Mouse (Mus musculus) splenic B cell, adult 2 months (primary cell): ENCODE measurements around the gene Eci2.
"Not testable (repeated sequence)": the region's sequence is repeated elsewhere in the genome, so short reads cannot be mapped to it uniquely, and the experiment has no call there.

Experiments
- DNase-seq: peaks from one replicate; pipeline ENCODE4 v3.0.0-alpha.2; 2011; ENCODE audit warnings: low read depth, low spot score
- H3K27me3 ChIP-seq: 2 replicates; pipeline ENCODE4 v1.6.1; 2012; ENCODE audit warnings: mild to moderate bottlenecking, low read length, moderate library complexity, mixed read lengths; ENCODE audit not compliant: control insufficient read depth, poor library complexity, insufficient read depth, severe bottlenecking
- H3K36me3 ChIP-seq: 2 replicates; pipeline ENCODE4 v1.6.1; 2012; ENCODE audit warnings: mild to moderate bottlenecking, low read length, moderate library complexity, mixed read lengths; ENCODE audit not compliant: control insufficient read depth, poor library complexity, insufficient read depth, severe bottlenecking

Eci2 gene

DNA sequence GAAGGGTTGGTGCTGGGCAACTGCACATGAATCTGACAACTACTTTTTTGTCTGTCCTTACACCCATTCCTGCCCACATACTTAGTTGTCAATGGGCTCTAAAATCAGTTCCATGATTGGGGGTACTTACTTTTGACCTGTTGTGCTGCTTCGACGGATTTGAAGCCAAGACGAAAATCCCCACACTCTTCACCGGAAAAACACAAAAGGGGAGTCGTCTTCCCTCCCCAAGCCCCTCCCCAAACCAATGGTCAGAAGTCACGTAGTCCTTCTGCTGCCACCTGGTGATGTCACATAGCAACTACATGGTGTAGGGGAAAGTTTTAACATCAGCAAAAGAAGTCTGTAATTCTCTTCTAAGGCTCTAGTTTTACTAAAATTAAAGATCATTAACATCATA is at the start of gene Eci2:
TSS of gene Eci2 (minus strand) at position 218 of the 400 bp plus-strand sequence.
- Histone ChIP-seq H3K36me3 (no peaks in the 10 kb centered on the region), H3K27me3 (no peaks in the 10 kb centered on the region)
- peak; percentile 60 for DNase-seq

DNA sequence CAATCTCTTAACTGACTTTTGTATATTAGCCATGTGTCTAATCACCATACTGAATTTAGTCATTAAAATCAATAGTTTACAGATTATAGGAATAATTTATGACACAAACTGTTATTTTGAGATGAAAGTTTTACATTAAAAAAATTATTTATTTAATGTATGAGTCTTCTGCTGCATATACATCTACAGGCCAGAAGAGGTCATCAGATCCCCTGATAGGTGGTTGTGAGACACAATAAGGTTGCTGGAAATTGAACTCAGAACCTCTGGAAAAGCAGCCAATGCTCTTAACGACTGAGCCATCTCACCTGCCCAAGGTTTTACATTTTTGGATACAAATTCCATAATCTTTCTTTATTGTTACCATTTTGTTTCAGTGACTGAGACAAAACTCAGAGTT is 48.0 kb upstream of the Eci2 start:
- Histone ChIP-seq H3K36me3 (no peaks in the 10 kb centered on the region), H3K27me3 (no peaks in the 10 kb centered on the region)
- DNase-seq: peak; percentile 41

GRCm38 (mm10) chr13:35070485-35071472 is 43.9 kb upstream of the Eci2 start:
- no peak for DNase-seq
- Histone ChIP-seq H3K36me3 (no peaks in the 10 kb centered on the region), H3K27me3 (no peaks in the 10 kb centered on the region)

- H3K36me3 ChIP-seq: no peaks in the 10 kb centered on the region
- H3K27me3 ChIP-seq: no peaks in the 10 kb centered on the region
- DNase-seq: no peak
Observed at GRCm38 (mm10) chr13:35067084-35067483, 40.2 kb upstream of the Eci2 start.

DNA sequence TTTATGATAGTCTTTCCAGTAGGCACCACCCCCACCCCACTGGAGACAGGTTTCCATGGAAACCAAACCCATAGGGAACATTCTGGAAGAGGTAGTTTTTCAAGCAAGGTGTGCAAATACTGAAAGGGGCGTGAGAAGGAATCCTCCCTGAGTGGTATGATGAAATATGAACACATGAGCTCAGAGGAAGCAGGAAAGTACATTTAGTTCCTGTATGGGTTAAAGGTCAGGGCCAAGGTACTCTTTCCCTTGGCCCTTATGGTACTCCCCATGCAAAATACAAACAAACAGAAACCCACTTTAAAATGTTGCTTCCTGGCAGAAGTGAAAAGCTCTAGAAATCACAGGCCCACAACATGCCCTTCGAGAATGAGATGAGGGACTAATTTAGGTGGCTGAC is 39.1 kb upstream of the Eci2 start:
- Histone ChIP-seq H3K27me3 (no peaks in the 10 kb centered on the region), H3K36me3 (no peaks in the 10 kb centered on the region)
- DNase-seq: no peak

DNA sequence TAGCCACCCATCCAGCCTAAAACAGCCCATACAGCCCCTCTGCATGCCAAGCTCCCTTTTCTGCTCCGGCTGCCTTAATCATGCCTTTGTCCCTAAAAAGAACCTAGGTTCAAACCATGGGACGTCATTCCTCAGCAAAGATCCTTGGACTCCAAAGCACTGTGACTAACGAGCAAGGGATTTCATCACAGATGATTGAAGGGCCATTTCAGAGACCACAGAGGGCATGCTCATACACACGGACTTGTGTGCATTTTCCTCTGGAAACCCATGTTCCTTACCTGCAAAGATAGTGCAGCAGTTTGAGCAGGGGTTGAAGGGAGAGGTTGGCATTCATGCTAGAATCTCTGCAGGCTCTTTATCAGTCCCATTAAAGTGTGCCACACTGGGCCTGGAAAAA is 37.5 kb upstream of the Eci2 start:
- Histone ChIP-seq H3K27me3 (no peaks in the 10 kb centered on the region), H3K36me3 (no peaks in the 10 kb centered on the region)
- DNase-seq: no peak

GRCm38 (mm10) chr13:35058145-35058544 is 31.2 kb upstream of the Eci2 start:
- Histone ChIP-seq H3K36me3 (no peaks in the 10 kb centered on the region), H3K27me3 (no peaks in the 10 kb centered on the region)
- no peak for DNase-seq

DNA sequence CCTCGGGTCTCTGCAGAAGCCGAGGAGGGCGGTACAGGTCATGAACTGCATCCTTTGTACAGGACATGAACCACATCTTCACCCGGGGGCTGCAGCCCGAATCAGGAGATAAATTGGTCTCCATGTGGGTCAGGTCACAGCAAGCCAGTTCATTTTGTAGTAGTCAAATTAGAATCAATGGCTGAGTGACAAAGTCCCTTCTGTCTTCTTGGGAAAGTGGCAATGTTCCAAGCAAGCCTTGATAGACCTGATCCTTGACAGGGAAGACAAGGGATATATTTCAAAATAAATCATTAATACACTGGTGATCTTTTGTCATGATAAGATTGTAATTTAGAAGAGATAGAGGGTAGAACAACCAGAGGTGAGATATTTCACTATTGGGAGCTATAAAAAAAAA is 9.6 kb upstream of the Eci2 start:
- Histone ChIP-seq H3K27me3 (peaks cover 2% of the 10 kb centered on the region; the same call in 1 of the 2 replicates), H3K36me3 (no peaks in the 10 kb centered on the region)
- no peak for DNase-seq

GRCm38 (mm10) chr13:35035731-35036130 is 8.8 kb upstream of the Eci2 start:
- no peak for DNase-seq
- Histone ChIP-seq H3K36me3 (no peaks in the 10 kb centered on the region), H3K27me3 (peaks cover 2% of the 10 kb centered on the region; the same call in 1 of the 2 replicates)

DNA sequence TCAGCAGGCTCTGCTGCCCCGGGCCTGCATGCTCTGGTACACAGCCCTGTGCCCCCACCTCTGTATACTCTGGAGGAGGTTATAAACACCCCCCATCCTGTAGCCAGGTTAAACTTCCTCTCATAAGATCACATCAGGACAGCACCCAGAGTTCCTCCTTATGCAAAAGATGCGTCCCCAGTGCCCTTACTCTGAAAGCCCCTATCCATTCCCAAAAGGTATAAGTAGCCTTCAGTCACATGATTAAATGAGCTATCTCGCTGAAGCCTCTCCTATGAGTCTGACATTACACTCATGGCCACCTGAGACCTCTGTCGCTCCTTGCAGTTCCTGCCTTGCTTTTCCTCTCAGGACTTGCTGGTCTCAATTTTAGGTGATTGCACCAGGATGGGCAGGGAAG is 6.7 kb upstream of the Eci2 start:
- DNase-seq: no peak
- no peaks in the 10 kb centered on the region for H3K36me3 ChIP-seq
- peaks cover 2% of the 10 kb centered on the region; the same call in 1 of the 2 replicates for H3K27me3 ChIP-seq

GRCm38 (mm10) chr13:35031684-35032082 is 4.8 kb upstream of the Eci2 start:
- no peaks in the 10 kb centered on the region for H3K36me3 ChIP-seq
- DNase-seq: no peak
- H3K27me3 ChIP-seq: peaks cover 2% of the 10 kb centered on the region; the same call in 1 of the 2 replicates

- no peak for DNase-seq
- no peaks in the 10 kb centered on the region for H3K36me3 ChIP-seq
- H3K27me3 ChIP-seq: no peaks in the 10 kb centered on the region
Observed at GRCm38 (mm10) chr13:35030979-35031683, 4.2 kb upstream of the Eci2 start.

DNA sequence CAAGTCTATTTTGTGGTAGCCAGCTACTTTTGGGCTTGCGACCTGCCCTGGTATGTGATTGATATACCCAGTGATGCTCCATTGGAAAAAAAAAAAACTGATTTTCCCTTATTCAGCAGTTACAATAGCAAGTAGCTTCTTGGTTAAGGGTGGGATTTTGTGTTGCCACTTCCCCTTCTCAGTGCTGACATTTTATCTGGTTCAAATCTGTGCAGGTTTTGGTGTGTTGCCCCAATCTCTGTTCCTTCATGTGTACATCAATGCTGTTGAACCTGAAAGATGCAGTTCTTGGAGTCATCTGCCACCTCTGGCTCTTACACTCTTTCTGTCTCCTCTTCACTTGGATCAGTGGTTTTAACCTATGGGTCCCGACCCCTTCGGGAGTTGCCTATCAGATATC is 1.5 kb upstream of the Eci2 start:
- no peaks in the 10 kb centered on the region for H3K36me3 ChIP-seq
- no peaks in the 10 kb centered on the region for H3K27me3 ChIP-seq
- DNase-seq: no peak

DNA sequence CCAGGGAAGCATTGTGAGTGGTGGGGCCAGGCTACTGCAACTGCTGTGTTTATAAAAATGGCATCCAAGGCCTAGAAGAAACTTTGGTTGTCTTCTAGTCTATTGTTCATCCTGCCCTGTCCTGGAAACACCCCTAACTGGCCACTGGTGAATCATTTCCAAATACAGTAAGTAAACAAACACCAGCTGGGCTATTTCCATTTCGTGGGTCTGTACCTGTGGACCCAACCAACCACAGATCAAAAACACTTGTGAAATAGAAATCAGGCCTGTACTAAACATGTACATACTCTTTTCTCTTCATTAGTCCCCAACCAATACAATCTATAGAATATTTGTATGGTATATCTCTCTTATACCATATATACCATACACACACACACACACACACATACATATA is 3.5 kb downstream of the Eci2 start:
- not testable (repeated sequence) for DNase-seq, H3K27me3 ChIP-seq, H3K36me3 ChIP-seq

GRCm38 (mm10) chr13:35020383-35020782 is 6.5 kb downstream of the Eci2 start:
- H3K36me3 ChIP-seq: no peaks in the 10 kb centered on the region
- peak; percentile 20 for DNase-seq
- H3K27me3 ChIP-seq: no peaks in the 10 kb centered on the region
